Mouse (Mus musculus) ovary, adult 10 weeks (tissue): ENCODE results near the gene Gm13128. TPM values are rescaled to one million over a fixed set of nuclear protein-coding genes. Genes with fewer than 3 reads are reported as not detected.

Experiments used
- polyA plus RNA-seq: library from polyadenylated mRNA; stranded (reverse); fragments of 350-450 nt; fragmentation: Illumina TruSeq; extraction: RNeasy Lipid Tissue Mini Kit (QIAGEN cat#74804); gene quantifications from one replicate; pipeline ENCODE4 v1.2.3, GENCODE M21; 2014

Gene Gm13128
- polyA plus RNA-seq: not detected

DNA sequence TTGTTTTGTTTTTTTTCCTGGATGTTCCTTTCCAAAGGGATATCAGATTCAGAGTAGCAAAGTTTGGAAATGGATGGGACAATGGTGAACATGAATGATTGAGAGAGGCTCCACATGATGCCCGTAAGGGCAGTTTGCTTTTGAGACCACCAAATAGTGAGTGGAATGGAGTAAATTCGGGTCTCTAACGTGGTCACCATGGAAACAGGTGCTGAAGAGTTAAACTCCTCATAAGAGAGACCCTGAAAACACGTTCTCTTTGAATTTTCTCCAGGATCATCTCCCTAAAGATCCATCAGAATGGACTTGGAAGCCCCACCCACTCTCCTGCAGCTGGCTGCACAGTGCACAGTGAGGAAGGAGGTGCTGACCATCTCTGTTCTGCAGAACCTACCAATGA, at the start of gene Gm13128:
TSS of gene Gm13128 (plus strand) at position 301 of the 400 bp plus-strand sequence.

DNA sequence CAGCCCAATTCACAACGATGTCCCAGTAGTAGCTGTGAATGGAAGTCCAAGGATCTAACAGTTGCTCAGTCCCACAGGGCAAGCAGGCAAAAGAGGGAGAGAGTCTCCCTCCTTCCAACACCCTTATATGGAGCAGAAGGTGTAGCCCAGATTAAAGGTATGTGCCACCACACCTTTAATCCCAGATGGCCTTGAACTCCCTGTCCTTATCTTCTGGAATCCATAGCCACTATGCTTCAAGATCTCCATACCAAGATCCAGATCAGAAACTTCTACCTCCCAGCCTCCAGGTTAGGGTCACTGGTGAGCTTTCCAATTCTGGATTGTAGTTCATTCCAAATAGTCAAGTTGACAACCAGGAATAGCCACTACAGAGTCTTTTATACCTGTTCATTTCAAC, 49.7 kb upstream of the Gm13128 start, which contains the start of gene Pramel5:
TSS of gene Pramel5 (minus strand) at position 101 of the 400 bp plus-strand sequence.

DNA sequence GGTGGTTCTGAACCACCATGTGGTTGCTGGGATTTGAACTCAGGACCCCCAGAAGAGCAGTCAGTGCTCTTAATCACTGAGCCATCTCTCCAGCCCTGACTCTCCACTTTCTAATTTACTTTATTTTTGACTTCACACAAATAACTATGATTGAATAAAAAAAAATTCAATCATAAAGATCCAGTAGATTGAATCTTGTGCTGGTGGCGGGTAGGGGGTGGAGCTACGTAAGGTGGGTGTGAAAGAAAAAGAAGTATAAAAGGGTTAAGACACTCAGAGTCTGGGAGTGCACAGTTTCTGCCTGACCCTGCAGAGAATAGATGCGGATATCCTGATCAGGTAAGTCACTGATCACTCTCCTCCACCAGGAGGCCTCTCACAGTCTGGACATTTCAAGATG, 27.6 kb downstream of the Gm13128 start, which contains the start of gene Gm13119:
TSS of gene Gm13119 (plus strand) at position 301 of the 400 bp plus-strand sequence.

DNA sequence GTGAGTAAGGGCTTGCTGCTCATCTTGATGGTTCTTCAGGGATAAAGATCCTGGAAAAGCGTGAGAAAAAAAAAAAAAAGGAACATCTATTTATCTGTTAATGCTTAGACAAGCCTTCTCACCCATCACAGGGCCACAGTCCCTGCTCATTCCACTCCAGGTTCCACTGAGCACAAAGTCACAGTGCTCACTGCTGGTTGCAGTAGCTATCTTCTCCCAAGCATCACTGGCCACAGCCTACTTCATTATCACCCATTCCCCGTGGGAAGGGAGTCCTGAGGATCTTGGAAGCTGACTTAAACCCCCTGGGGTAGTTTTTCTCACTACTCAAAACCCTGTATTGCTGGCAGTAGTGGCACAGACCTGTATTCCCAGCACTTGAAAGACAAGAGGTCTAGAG, 47.9 kb downstream of the Gm13128 start, which contains the start of gene Pramef20:
TSS of gene Pramef20 (minus strand) at position 23 of the 400 bp plus-strand sequence.

Other genes with a start within 250 kb of the Gm13128 start
- not detected for gene Gm13102, start 223.8 kb upstream of the Gm13128 start, polyA plus RNA-seq
- 78.5 TPM for gene Oog3, start 167.6 kb upstream of the Gm13128 start, polyA plus RNA-seq
- gene Oog2, start 139.5 kb upstream of the Gm13128 start, polyA plus RNA-seq: 25.4 TPM
- 47.8 TPM for gene C87977, start 116.9 kb upstream of the Gm13128 start, polyA plus RNA-seq
- gene Pramel5, start 49.8 kb upstream of the Gm13128 start, polyA plus RNA-seq: not detected
- gene Gm13119, start 27.7 kb downstream of the Gm13128 start, polyA plus RNA-seq: not detected
- 5.3 TPM for gene Pramef20, start 47.7 kb downstream of the Gm13128 start, polyA plus RNA-seq
- 16.2 TPM for gene Pramef12, start 78.2 kb downstream of the Gm13128 start, polyA plus RNA-seq
- gene 1700012P22Rik, start 108.5 kb downstream of the Gm13128 start, polyA plus RNA-seq: not detected
- not detected for gene Gm9944, start 123.1 kb downstream of the Gm13128 start, polyA plus RNA-seq
- gene Aadacl3, start 133.5 kb downstream of the Gm13128 start, polyA plus RNA-seq: not detected
- gene 9430007A20Rik, start 189.6 kb downstream of the Gm13128 start, polyA plus RNA-seq: not detected
- not detected for gene Gm13124, start 234.9 kb downstream of the Gm13128 start, polyA plus RNA-seq